Mouse (Mus musculus) telencephalon, adult 2 months (tissue): ENCODE results near the gene Wdr64.

ENCODE experiments used
- DNase-seq: peaks from one replicate; pipeline ENCODE4 v3.0.0-alpha.2; 2011; ENCODE audit warnings: low read depth, low spot score

Gene Wdr64

DNA sequence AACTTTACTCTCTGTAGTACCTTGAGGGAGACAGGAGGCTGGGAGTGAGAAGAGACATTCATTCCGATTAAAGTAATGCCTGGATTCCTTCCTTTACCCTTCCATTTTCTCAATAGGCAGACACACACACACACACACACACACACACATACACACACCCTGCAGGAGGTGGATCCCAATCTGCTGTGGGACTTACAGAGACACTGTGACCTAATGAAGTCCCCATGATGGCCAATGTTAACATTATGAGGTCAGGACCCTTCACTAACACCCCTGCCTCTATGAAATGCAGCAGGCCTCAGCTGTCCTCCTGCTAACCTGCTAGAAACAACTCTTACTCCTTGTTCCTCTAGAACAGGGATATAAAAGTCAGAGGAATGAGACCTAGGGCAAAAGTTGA lies at the start of gene Wdr64:
TSS of gene Wdr64 (plus strand) at position 301 of the 400 bp plus-strand sequence.
- DNase-seq = no peak

DNA sequence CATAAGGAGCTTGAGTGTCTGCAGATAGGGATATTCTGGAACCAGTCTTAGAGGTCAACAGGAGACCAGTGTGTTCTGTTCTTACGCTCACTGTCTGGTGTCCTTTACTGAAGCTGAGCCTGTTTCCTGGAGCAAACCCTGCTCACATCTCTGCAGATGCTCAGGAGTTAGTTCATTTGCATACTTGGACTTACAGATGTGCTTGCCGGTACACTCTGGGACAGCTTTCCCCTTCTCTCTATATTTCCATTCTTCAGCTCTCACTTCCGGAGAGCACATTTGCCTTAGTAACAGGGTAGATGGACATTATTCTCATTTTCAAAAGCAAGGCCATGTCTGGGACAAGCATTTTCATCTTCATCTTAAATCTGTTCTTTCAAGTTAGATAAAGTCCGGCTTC lies 49.8 kb upstream of the Wdr64 start:
- no peak for DNase-seq

DNA sequence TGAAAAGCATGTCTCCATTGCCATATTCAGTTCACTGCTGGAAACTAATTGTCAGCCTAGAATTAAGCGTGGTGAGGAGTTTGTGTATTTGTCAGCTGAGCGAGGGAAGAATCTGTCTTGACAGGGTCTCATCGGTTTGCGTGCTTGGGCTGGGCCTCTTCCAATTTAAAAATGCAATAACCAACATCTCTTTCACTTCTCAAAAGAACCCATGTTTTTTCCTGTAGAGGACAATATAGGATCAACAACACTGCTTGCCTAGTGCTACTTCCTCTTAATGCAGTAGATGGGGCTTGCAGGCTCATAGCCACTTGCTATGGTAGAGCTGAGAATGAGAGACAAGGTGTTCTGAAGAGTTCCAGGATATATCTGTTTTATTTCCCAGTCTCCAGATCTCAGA lies 38.5 kb upstream of the Wdr64 start:
- DNase-seq = no peak

DNA sequence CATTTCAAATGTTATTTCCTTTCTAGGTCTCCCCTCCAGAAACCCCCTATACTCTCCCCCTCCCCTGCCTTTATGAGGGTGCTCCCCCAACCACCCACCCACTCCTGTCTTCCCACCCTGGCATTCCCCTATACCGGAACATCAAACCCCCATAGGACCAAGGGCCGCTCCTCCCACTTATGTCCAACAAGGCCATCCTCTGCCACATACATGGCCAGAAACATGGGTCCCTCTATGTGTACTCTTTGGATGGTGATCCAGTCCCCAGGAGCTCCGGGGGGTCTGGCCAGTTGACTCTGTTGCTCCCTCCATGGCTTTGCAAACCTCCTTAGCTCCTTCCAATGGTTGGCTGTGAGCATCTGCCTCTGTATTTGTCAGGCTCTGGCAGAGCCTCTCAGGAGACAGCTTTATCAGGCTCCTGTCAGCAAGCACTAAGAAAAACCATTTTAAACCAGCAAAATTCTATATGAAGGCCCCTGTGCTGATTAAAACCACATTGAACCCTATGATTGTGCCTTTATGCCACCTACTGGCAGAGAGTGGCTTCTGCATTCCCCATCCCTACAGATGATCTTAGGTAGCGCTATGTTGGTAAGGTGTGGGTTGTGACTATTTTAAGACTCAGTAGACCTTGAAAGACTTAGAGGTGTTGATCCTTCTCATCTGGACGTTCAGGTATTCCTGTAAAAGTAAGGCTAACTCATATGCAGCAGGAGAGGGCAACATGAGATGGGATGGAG lies 29.6 kb upstream of the Wdr64 start:
- DNase-seq = no peak

DNA sequence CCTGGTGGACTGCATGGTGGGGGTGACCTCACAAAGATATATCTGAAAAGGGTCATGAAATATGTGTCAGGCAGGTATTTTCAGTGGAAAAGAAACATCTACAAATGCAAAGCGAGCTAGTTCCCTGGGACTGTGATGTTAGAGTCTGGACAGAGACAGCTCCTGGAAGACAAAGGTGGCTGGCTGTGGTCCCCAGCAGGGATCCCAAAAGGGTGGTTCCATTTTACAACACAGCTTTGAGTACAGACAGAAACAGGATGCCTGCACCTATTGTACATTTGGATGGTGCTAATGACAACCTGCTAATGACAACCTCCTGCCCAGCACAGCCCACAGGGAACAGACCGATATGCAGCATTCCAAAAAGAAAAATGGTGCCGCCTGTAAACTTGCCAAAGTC lies 28.9 kb upstream of the Wdr64 start:
- no peak for DNase-seq

DNA sequence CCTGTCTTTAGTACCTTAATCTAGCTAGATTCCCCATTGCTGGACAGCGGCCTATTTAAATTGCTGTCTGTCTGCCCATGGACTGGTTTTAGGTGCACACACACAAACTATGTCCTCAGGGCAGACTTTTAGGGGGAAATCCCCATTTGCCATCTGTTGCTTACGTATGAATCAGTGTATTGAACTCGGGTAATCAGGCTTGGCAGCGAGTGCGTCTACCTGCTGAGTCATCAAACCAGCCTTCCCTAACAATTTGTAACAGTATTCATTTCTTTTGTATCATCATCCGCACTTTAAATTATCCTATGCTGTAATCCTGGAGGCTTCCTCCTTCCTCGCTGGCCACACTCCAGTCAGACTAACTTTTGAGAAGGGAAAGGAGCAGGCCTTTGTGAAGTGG lies 28.4 kb upstream of the Wdr64 start:
- DNase-seq = no peak

DNA sequence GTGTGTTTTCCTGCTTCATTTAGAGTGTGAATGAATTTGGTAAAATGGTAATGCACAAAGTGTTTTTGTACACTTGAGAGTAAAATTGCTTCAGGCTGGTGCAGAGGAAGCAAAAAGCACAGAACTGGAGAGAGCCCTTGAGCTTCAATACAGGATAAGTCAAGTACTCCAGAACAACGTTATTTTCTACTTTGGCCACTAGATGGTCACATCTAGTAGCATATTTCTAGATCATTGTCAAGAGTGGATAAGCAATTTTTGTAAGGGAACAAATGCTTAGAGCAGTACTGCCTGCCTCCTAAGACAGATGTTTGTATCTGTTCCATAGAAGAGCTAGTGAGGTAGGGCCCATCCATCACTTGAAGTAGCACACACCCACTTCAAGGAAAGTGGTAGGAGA lies 26.8 kb upstream of the Wdr64 start:
- DNase-seq = peak; percentile 22

DNA sequence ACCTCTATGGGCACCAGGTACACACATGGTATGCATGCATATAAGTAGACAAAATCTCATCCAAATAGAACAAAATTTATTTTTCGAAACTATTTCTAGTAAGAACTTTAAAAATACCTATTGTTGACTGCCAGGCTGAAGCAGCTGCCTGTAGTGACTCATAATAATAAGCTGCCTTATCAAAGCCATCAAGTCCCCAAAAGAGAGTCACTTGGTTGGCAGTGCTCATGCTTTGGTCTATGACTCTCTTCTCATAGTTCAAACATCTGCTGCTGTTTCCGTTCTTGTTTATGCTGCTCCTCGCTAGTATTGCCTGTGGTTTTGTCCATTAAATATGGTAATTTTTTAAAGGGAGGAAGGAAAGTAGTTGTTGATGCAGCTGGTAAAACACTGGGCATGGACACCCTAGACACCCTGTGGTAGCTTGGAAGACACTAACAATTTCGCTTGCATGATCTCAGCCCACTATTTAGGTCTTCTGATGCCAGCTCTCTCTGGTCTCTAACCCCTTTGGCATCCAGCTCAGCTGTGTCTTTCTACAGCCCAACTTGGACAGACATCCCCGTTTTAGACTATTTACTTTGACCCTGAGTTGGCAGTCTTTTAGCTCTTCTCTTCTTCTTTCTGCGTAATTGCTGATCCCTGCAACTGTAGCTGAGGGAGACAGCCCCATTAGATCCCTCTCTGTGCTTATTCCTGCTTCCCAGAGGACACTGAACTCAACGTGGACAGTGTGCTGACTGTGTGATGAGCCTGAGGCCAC lies 24.6 kb upstream of the Wdr64 start:
- no peak for DNase-seq

DNA sequence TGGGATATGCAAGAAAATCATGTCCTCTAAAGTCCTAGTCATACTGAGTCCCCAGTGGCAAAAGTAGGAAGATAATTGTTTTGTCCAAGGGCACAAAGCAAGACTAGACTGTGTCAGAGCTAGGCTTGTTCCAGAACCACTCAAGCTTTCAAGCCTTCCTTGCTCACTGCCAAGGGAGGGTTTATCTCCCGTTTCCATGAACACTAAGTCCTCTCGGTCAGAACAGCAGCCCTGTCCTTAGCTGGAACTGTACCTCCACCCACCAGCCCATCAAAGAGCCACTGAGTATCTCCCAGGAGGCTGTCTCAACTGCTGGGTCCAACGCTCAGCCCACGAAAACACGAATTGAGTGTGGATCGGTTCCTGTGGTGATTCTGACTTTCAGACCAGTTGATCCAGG lies 23.3 kb upstream of the Wdr64 start:
- no peak for DNase-seq

DNA sequence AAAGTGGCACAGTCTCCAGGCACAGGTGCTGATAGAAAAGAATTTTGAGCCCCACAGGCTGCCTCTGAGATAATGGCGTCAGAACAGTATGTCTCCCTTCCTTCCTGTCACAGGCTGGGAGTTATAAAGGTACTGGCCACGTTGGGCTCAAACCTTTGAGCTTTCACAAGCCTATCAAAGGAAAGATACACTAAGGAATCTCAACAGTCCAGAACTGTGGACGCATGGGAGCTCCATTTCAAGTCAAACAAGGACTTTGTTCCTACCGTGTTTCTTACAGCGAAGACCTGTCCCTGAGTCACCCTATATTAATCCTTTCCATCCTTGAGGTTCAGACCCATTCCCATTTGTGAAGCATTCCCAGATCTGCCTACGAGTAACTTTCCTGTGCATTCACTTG lies 20.9 kb upstream of the Wdr64 start:
- DNase-seq = no peak

DNA sequence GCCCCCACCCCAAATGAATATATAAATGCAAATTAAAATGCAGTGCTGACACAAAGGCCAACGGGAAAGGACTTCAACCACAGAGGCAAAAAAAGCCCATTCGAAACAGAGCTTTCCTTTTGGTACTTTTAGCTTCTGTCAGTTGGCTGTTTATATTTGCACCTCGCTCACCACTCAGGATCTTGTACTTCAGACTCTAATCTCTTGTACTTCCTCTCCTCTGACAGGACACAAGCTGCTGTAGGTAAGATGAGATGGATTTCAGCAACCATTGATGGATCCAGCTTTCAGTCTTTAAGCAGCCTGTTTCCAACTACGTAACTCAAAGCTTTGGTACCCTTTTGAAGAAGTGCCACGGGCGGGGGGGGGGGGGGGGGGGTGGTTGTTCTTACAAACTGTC lies 17.4 kb upstream of the Wdr64 start:
- DNase-seq = no peak

DNA sequence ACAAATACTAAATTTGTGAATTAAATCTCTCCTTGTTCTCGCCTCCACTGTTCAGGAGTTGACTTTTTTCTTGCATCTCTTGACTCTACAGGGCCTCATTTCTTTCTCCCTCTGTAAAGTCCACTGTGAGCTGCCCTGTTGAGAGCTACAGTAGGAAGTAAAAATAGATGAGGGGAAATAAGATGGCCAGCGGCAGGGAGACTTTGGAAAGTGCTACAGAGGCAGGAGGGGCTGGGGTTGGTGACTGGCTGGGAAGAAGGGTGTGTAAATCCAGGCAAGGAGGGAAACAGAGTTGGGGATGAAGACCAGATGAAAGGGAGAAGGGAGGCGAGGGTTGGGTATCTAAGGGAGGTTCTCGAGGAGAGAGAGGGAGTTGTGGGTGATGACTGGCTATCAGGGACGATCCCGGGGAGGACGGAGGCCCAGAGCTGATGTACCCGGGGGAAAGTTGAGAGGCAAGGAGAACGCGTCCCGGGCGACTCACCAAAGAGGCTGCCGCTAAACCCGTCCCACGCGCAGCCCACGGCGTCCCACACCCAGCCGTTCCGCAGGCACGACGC lies 6.6 kb upstream of the Wdr64 start:
- DNase-seq = no peak

DNA sequence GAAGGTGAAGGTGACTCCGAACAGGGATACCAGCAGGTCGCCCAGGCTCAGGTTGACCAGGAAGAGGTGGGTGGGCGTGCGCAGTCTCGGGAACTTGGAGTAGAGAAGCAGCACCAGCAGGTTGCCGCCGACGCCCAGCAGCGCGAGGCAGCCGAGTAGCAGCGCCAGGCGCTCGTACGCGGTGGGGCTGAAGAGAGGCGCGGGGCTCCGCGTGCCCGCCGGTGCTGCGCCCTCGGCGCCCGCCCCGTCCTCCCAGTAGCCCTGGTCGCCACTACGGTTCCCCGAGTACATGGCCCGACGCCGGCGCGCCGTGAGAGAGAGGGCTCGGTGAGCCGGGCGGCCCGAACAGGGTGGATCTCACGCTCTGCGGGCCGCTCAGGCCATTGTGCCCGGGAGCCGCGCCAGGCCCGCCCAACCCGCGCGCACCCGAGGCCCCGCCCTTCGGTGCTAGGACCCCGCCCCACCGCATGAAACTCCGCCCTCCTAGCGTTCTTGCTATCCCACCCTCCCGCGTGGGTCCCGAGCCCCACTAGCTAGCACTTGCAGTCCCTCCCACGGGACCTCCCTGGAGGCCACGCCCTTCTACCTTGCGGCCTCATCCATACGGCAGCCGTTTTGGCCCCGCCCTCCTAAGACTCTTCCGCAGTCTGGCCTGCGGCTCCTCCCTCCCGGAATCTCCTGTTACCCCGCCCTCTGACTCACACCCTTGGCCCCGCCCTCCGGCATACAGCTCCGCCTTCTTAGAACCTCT lies 6.0 kb upstream of the Wdr64 start, which contains the start of the genes Opn3 and Chml:
TSS of gene Opn3 (minus strand) at position 531 of the 751 bp plus-strand sequence.
TSS of gene Chml (minus strand) at position 656 of the 751 bp plus-strand sequence.
- peak; percentile 98 for DNase-seq

DNA sequence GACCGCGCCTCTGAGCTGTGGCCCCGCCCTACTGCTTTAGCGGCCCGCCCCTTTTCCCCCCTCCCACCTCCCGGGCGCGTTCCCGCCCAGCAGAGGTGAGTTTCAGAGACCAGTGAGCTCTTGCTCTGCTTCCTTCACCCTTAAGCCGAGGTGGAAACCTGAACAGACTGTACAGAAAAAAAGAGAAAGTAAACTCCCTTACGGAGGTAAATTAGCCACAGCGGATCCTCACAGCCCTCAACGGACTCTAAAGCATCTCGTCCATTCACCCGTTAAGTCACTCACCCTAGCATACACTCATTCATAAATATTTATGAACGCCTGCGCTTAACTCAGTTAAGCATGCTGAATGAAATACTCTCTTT lies 5.4 kb upstream of the Wdr64 start:
- no peak for DNase-seq

DNA sequence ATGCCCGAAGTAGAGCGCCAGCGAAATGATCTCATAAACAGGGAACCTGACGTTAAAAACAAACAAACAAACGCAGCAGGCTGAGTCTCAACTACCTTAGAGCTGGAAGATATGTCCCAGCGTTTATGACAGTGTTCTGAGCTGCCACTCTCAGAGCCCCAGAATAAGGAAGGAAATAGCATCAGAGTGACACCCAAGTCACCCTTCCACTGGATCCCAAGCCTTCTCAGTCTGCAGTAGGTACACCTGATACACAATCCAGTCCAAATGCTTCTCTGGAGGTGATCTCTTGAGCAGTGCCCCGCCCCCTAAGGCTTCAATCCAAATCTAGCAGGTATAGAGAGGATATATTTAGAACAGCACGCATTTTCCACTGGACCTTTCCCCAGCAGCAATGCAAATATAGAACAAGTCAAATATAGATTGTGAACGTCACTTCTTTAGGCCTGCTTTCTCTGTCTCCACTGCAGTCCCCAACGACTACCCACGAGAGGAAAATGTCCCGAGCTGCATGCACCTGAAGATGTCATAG lies 4.9 kb upstream of the Wdr64 start:
- no peak for DNase-seq

DNA sequence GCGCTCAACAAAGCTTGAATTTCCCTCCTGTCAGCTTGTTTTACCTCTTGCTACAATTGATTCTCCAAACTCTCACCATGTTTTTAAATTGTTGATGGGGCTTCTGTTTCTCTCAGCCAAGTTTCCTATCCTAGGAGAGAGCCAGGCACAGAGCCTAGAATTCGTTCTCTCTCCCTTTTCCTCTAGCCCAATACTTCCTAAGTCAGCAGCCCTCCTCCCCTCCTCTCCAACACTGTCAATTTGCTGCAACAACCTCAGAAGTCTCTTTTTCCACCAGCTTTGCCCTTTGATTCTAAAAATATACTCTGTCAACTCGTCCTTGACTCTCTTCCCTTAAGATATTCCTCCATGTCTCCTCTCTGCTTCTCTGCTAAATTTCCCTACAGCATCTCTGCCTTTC lies 982 bp downstream of the Wdr64 start:
- no peak for DNase-seq

DNA sequence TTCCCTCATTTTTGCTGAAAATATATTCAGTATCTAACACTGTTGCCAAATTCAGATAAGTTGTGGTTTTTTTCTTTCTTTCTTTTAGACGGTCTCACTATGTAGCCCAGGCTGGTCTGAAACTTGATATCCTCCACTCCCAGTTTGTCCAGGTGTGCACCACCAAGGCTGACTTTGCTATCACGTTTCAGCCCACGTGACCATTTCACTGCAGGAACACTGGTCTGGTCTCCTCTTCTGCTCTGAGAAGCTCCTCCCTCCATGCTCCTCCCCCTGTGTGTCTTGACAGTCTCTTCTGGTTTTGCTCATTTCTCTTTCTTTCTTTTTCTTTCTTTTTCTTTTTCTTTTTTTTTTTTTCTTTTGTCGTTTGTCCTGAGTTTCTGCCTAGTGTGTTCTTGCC lies 1.4 kb downstream of the Wdr64 start:
- DNase-seq = no peak

DNA sequence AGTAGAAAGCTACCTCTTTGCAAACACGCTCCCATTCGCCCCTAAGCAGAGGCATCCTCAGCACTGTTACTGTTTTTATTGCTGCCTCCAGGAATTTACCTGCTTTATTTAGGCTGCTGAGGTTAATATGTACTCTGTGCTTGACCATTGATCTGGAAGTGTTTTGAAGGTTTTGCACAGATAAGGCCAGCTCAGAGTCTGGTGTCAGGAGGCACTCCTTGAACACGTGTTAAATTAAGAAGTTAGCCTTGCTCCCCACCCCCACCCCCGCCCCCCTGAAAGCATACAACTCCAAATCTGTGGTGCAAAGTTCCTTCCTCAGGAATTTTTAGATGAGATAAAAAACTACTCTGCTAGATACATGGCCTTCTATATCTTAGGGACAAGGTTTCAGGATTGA lies 2.8 kb downstream of the Wdr64 start:
- no peak for DNase-seq

DNA sequence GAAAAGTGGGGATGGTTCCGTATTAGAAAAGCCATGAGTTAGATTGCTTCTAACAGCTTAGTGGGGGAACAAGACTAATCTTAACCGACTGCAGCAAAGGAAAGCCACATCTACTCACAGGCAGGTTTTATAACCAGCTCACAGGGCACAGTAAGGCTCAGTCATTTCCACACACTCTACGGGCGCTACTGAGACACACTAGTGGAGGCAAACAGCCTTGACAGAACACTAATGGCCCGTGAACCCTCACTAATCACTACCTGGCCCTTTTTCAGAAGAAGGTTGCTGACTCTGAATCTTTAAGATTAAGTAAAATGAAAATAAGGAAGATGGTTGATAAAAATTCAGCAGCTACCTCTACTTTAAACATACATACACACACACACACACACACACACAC lies 9.2 kb downstream of the Wdr64 start:
- DNase-seq = no peak

DNA sequence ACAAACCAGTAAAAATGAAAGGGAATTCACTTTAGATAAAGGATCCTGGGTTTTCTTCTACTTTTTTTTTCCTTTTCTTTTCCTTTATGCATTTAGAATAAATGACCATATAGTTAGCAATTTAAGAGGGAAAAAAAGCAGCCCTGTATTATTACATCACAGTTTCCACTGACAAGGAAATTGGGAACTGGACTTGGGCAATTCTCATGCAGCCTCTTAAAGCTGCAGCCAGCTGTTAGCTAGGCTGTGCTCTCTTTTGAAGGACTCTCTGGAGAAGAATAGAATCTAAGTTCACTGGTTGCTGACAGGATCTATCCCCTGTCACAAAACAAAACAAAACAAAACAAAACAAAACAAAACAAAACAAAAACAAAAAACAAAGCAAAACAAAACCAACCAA lies 9.6 kb downstream of the Wdr64 start:
- no peak for DNase-seq

DNA sequence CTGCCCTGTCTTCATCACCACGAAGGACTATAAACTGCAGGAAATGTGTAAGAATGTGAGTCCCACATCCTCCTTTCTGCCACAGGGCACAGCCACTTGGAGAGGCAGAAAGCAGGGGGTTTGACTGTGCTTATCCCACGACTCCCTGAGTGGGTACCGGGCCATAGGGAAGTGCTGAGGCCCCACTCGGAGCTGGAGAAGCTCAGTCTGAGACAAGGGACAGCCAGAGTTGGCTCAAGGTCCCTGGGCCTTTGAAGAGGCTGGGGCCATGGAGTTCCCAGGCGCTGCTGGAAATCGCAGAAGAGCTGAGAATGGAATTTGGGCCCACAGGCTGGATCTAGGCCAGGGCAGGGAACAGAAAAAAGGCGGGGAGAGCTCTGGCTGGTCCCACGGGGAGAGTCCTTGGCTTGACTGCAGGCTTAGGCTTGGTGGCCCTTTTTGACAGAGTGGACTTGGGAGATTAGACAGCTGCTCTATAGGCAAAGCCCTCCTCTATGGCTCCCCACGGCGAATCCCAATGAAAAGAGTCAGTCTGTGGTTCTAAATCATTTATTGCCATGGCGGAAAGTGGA lies 14.0 kb downstream of the Wdr64 start:
- no peak for DNase-seq

DNA sequence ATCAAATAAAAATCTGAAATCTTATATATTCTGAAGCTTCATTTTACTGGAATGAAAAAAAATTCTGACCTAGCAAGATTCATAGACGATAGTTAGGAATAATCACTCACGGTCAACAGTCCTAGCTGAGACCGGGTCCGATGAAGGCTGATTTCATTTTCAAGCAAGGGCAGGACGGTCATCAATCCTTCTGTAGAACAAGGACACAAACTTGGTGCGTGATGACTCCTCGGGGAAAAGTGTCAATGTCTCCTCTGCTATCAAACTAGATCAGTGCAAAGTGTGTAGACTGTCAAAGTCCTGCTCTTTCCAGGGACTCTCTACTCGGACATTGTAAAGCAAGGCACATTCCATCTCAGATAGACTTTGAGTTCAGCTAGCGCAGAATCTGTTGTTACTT lies 18.4 kb downstream of the Wdr64 start:
- no peak for DNase-seq
